Mouse (Mus musculus) forelimb bud, embryonic 11.5 days (tissue): ENCODE results near the gene Mrpl44.
A peak's percentile ranks its signal among the peaks of the same experiment; 100 is the strongest.

Experiments
- DNase-seq: peaks from one replicate; pipeline ENCODE4 v3.0.0-alpha.2; 2012; ENCODE audit warnings: low read depth, low spot score

Mrpl44 gene

GRCm38 (mm10) chr1:79775927-79776458 lies at the start of gene Mrpl44, which contains the start of gene Wdfy1:
TSS of gene Mrpl44 (plus strand) at chr1:79776018.
TSS of gene Wdfy1 (minus strand) at chr1:79776143.
- peak; percentile 96 for DNase-seq

- DNase-seq = no peak
These were observed 41.0 kb upstream of the Mrpl44 start for GRCm38 (mm10) chr1:79734794-79735193.

- no peak for DNase-seq
These were observed 39.4 kb upstream of the Mrpl44 start for GRCm38 (mm10) chr1:79736408-79736807.

GRCm38 (mm10) chr1:79739726-79740125 lies 36.1 kb upstream of the Mrpl44 start:
- DNase-seq = no peak

- DNase-seq = no peak
These were observed 34.8 kb upstream of the Mrpl44 start for GRCm38 (mm10) chr1:79741002-79741401.

DNA sequence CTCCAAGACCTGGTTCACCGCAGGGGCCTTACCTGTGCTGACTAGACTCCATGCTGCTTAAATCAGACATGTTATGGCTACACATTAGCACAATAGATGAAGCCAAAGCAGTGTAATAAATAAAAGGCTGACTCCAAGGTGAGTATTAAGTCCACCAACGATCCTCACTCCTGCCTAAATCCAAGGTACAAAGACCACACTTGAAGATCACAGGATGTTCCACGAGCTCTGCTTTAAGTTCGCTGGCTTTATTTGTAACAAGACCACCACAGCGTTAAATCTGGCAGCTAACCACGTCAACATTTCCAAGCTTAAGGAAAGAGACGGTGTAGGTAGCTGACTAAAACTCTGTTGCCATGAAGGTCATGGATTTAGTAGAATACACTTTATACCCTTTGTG lies 32.9 kb upstream of the Mrpl44 start:
- no peak for DNase-seq

GRCm38 (mm10) chr1:79743385-79743784 lies 32.4 kb upstream of the Mrpl44 start:
- no peak for DNase-seq

DNA sequence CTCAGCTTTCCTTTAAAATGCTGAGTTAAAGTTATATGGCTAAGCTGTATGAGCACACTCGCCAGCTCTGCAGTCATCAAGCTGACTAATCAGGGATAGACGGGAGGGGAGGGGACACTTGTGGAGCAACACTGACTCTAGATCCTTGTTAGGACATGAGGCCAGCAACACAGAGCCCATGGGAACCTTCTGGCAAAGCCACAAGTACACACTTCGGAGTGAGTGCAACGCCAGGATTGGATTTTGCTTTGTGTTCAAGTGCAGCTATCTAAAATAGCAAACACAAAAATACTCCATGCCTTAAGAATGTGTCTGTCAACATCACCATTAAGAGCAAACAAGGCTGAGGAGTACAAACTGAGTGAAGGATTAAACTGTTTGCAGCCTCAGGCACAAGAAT lies 29.8 kb upstream of the Mrpl44 start:
- no peak for DNase-seq

- no peak for DNase-seq
These were observed 24.6 kb upstream of the Mrpl44 start for GRCm38 (mm10) chr1:79751186-79751585.

GRCm38 (mm10) chr1:79752015-79752695 lies 23.7 kb upstream of the Mrpl44 start:
- DNase-seq = no peak

GRCm38 (mm10) chr1:79752714-79753340 lies 23.0 kb upstream of the Mrpl44 start:
- DNase-seq = no peak

- no peak for DNase-seq
These were observed 22.4 kb upstream of the Mrpl44 start for GRCm38 (mm10) chr1:79753456-79753855.

- no peak for DNase-seq
These were observed 20.9 kb upstream of the Mrpl44 start for GRCm38 (mm10) chr1:79754936-79755335.

DNA sequence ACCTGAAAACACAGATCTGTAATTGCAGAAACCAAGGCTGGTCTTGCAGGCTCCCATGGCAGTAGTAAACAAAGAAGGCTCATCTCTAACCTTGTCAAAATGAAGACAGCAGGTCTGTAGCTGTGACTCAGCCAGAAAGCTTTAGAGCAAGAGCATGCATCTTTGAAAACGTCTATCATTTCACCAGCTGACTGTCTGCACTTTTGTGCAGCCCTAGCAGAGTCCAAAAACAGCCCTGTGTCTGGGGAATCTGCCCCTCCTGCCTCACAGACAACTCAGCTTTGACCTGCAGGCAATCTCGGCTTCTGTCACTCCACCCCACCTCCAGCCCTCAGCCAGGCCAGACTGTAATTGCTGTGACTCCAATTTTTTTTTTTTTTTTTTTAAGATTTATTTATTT lies 20.4 kb upstream of the Mrpl44 start:
- no peak for DNase-seq

- no peak for DNase-seq
These were observed 19.4 kb upstream of the Mrpl44 start for GRCm38 (mm10) chr1:79756417-79756816.

DNA sequence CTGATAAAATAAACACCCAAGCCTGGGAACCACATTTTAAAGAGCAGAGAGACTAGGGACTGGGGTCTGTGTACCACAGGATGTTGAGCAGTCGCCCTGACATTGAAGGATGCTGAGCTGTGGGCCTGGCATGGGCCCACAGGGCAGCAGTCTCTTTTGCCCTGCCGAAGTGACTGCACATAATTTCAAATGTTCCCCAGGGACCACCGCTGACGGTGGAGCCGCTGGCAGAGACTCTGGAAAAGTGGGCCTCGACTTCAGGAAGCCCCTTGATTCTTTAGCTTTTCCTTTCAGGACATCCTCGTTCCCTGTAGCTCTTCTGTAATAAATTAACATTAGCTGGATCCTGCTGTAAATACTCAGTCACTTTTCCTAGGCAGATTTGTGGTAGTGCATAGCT lies 18.7 kb upstream of the Mrpl44 start:
- DNase-seq = no peak

DNA sequence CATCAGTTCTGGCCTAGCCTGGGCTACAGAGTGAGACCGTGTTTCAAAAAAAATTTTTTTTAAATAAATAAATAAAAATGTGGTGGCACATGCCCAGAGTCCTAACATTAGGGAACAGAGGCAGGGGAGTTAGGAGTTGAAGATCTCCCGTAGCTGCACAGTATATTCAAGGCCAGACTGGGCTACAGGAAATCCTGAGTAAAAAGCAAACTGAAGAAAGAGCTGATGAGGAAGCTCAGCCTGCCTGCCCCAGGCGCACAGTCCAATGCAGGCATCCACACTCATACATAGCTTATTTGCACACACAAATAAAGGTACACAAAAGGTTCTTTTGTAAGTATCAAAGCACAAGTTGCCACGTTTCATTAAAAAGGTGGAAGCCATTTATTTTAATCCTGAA lies 18.2 kb upstream of the Mrpl44 start:
- DNase-seq = no peak

- no peak for DNase-seq
These were observed 16.8 kb upstream of the Mrpl44 start for GRCm38 (mm10) chr1:79759006-79759405.

DNA sequence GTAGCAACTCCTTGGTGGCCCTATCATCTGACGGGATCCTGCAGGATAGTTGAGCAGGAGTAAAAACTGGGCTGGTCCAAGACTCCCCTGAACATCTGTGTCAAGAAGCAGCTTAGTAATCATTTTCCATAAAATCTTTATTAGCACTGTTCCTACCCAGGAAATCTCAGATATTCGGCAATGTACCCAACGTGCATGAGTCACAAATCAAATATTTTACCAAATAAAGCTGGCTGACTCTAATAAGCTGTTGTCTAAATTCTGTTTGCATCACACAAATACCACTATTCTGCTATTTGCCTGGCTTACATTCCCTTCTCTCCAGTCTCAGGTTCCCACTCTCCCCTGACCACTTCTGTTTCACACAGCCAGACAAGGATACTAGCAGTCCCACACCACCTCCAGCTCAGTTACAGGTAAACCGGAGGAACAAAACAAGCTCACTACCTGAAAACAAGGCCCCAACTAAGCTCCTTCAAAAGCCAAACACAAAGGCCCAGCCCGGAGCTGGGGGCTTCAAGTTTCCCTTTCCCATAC lies 16.3 kb upstream of the Mrpl44 start:
- DNase-seq = no peak

DNA sequence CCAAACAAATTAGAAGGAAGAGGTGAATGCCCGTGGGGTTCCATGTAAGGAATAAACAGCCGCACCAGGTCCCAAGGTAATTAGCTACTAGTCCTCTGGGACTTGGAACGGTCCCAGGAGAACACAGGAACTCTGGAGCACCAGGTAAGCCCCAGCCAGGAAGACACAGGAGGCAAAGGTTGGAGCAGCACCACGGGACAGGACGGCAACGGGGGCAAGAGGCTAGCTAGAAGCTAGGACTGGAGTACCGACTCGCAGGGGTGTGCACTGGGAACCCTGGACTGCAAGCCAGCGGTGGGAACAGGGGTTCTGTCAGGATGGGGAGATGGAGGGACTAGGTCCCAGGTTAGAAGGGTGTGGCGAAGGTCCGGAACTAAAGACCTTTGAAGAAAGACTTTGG lies 15.2 kb upstream of the Mrpl44 start:
- no peak for DNase-seq

DNA sequence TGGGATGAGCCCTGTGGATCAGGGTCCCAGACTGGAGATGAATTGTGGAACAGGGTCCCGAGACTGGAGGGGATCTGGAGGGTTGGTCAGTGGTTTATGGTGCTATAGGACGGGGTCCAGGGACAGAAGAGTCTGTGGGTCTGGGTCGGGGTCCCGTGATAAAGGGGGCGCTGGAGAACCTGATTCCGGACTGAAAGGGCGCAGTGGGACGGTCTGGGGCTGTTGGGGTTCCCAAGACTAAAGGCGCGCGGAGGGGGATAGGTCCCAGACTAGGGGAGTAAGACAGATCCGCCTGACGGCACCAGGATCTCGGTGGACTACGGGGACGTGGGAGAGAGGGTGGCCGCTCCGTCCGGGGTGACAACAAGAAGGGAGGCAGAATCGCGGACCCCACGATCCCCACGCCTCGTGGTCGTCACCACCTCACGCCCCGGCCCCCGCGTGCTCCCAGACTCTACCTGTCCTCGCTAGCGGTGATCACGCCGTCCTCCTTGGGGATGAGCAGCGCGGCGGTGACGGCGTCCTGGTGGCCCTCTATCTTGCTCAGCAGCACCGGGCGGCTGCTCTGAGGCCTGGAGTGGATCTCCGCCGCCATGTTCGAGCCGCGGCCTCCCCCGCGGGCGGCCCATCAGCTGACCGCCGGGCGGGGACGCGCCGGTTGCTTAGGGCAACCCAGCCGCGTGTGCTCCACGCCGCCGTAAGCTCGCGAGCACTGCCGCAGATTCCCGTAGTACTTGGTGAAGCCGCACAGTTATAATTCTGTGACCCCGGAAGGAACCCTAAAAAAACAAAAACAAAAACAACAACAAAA lies 14.5 kb upstream of the Mrpl44 start:
- peak; percentile 78 for DNase-seq

DNA sequence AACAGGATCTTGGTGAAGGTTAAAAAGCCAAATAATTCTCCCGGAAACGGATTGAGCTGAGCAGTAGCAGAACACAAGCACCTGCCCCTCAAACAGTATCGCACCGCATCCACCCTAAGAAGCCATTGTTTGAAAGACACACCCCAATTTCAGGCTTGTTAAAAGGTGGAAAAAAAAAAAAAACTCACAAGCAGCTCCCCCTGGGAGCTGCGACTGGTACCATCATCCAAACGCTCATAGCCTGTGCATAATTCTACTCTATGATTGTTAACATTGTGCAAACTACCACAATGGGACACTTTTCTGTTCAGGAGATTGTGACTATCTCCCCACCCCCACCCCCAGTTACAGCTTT lies 13.9 kb upstream of the Mrpl44 start:
- DNase-seq = no peak
